Mouse (Mus musculus) cortical plate, adult 2 months (tissue): ENCODE data around the gene Efcab8.

Experiments
- CTCF ChIP-seq: fragments of 200-500 bp; IDR thresholded peaks from 2 replicates; pipeline ENCODE4 v1.5.1; 2011; ENCODE audit warnings: mild to moderate bottlenecking, control low read depth, low read length; ENCODE audit not compliant: insufficient read depth; ENCODE audit errors: extremely low read depth
- POLR2A ChIP-seq: fragments of 200-500 bp; IDR thresholded peaks from 2 replicates; pipeline ENCODE4 v1.6.1; 2011; ENCODE audit warnings: mild to moderate bottlenecking, low read length, control low read depth; ENCODE audit not compliant: insufficient read depth; ENCODE audit errors: extremely low read depth

DNA sequence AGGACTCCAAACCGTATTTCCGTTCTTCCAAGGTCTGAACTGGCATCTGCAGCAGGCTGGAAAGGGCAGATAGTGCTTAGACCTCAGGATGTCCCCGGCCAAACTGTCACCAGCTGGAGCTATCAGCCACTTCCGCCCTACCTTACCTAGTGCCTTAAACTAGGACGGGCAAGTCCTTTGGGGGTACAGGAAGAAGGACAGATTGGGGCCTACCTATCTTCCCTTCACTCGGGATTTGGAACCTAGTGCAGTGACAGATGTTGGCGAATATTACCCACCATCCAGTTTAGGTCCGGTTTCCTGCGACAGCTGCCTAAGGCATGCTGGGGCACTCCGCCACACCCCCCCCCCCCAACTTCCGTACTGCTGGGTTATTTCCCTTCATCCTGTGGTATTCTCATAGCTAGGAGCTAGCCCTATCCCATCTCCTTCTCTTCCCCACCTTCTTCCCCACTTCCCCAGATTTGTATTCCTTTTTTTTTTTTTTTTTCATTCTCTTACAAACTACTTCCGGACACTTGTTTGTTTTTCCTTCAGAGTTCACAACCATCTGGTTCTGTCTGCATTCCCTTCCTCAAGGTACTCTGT, at the start of gene Efcab8:
- TF ChIP-seq CTCF (no peak), POLR2A (no peak)
